Mouse (Mus musculus): ENCODE results near the gene Phf12. TPM values are rescaled to one million over a fixed set of nuclear protein-coding genes. Genes with fewer than 3 reads are reported as not detected.
A peak's percentile ranks its signal among the peaks of the same experiment; 100 is the strongest.

The Phf12 gene
- total RNA-seq, 1 experiment = 38.4 TPM

- no peaks in the 10 kb centered on the region for H3K9me3 ChIP-seq (ENCODE audit: control insufficient read depth, insufficient read depth, low read depth, low read length)
- in situ Hi-C loops (cut with MboI; ENCODE audit: low sequenced_read_pairs in 2 of 2, unreplicated experiment in 2 of 2) = no loop called here
- H3K9ac ChIP-seq (ENCODE audit: insufficient read depth, low read depth, low read length, poor library complexity, severe bottlenecking) = peak overlapping the region; percentile 94
These were observed 729 bp upstream of the Phf12 start for GRCm38 (mm10) chr11:77981609-77982440.

GRCm38 (mm10) chr11:77983191-77983936, 810 bp downstream of the Phf12 start:
- TF ChIP-seq ZC3H11A (IDR thresholded peaks at IDR 0.05; ENCODE audit: borderline replicate concordance, low read depth, low read length) (no peak), HCFC1 (IDR thresholded peaks at IDR 0.05; ENCODE audit: borderline replicate concordance, insufficient read depth, low read length) (no peak), CHD2 (IDR thresholded peaks at IDR 0.05; ENCODE audit: low read depth, low read length) (no peak), MAFK (IDR thresholded peaks at IDR 0.05; ENCODE audit: insufficient read depth, low read depth, low read length) (no peak)
- peaks cover 8% of the 10 kb centered on the region; the same call in 1 of the 2 replicates for H3K36me3 ChIP-seq (ENCODE audit: control insufficient read depth, insufficient read depth, low read length, poor library complexity, severe bottlenecking)
- H3K9ac ChIP-seq (ENCODE audit: insufficient read depth, low read depth, low read length, poor library complexity, severe bottlenecking) = peak overlapping the region; percentile 90
- H3K4me3 ChIP-seq (ENCODE audit: insufficient read depth in 1 of 2, low read depth in 1 of 2, low read length in 2 of 2, poor library complexity in 1 of 2, severe bottlenecking in 1 of 2) = peak overlapping the region; percentile 70 to 88
- H3K27ac ChIP-seq (ENCODE audit: insufficient read depth, low read depth, low read length, poor library complexity, severe bottlenecking) = peak overlapping the region; percentile 96
- in situ Hi-C loops (cut with MboI; ENCODE audit: low sequenced_read_pairs in 2 of 2, unreplicated experiment in 2 of 2) = no loop called here
- H3K9me3 ChIP-seq (ENCODE audit: control insufficient read depth, insufficient read depth, low read depth, low read length) = no peaks in the 10 kb centered on the region
- DNase-seq (ENCODE audit: low read depth, low spot score) = no peak
- peaks cover 2 to 3% of the 10 kb centered on the region in 2 experiments; a peak in 2 of 4 replicates for H3K4me1 ChIP-seq (ENCODE audit: control insufficient read depth in 2 of 2, insufficient read depth in 2 of 2, low read length in 2 of 2, poor library complexity in 1 of 2)

More at GRCm38 (mm10) chr11:77981609-77982440, 729 bp upstream of the Phf12 start:
- DNase-seq (ENCODE audit: low read depth, low spot score) = peak; percentile 96
- Histone ChIP-seq H3K36me3 (ENCODE audit: control insufficient read depth, insufficient read depth, low read length, poor library complexity, severe bottlenecking) (peaks cover 8% of the 10 kb centered on the region; the same call in 1 of the 2 replicates), H3K4me1 (ENCODE audit: control insufficient read depth in 2 of 2, insufficient read depth in 2 of 2, low read length in 2 of 2, poor library complexity in 1 of 2) (peaks cover 2 to 3% of the 10 kb centered on the region in 2 experiments; a peak in 2 of 4 replicates), H3K4me3 (ENCODE audit: insufficient read depth in 1 of 2, low read depth in 1 of 2, low read length in 2 of 2, poor library complexity in 1 of 2, severe bottlenecking in 1 of 2) (peak overlapping the region; percentile 75 to 77), H3K27ac (ENCODE audit: insufficient read depth, low read depth, low read length, poor library complexity, severe bottlenecking) (peak overlapping the region; percentile 94)
- TF ChIP-seq MAFK (IDR thresholded peaks at IDR 0.05; ENCODE audit: insufficient read depth, low read depth, low read length) (no peak), ZC3H11A (IDR thresholded peaks at IDR 0.05; ENCODE audit: borderline replicate concordance, low read depth, low read length) (no peak), HCFC1 (IDR thresholded peaks at IDR 0.05; ENCODE audit: borderline replicate concordance, insufficient read depth, low read length) (peak; percentile 99), ZNF384 (IDR thresholded peaks at IDR 0.05; ENCODE audit: low read depth, low read length) (peak; percentile 100), CHD2 (IDR thresholded peaks at IDR 0.05; ENCODE audit: low read depth, low read length) (peak; percentile 100)

- in situ Hi-C loops (cut with MboI; ENCODE audit: low sequenced_read_pairs in 2 of 2, unreplicated experiment in 2 of 2) = no loop called here
These were observed 1.6 kb downstream of the Phf12 start for GRCm38 (mm10) chr11:77983937-77984835.

More at GRCm38 (mm10) chr11:77983937-77984835, 1.6 kb downstream of the Phf12 start:
- Histone ChIP-seq H3K9me3 (ENCODE audit: control insufficient read depth, insufficient read depth, low read depth, low read length) (no peaks in the 10 kb centered on the region), H3K36me3 (ENCODE audit: control insufficient read depth, insufficient read depth, low read length, poor library complexity, severe bottlenecking) (peaks cover 11% of the 10 kb centered on the region), H3K4me1 (ENCODE audit: control insufficient read depth in 2 of 2, insufficient read depth in 2 of 2, low read length in 2 of 2, poor library complexity in 1 of 2) (peaks cover 2 to 3% of the 10 kb centered on the region in 2 experiments; a peak in 2 of 4 replicates), H3K4me3 (ENCODE audit: insufficient read depth in 1 of 2, low read depth in 1 of 2, low read length in 2 of 2, poor library complexity in 1 of 2, severe bottlenecking in 1 of 2) (peak overlapping the region; percentile 70 to 88), H3K9ac (ENCODE audit: insufficient read depth, low read depth, low read length, poor library complexity, severe bottlenecking) (peak overlapping the region; percentile 90), H3K27ac (ENCODE audit: insufficient read depth, low read depth, low read length, poor library complexity, severe bottlenecking) (peak overlapping the region; percentile 96)
- TF ChIP-seq CHD2 (IDR thresholded peaks at IDR 0.05; ENCODE audit: low read depth, low read length) (no peak), HCFC1 (IDR thresholded peaks at IDR 0.05; ENCODE audit: borderline replicate concordance, insufficient read depth, low read length) (no peak), MAFK (IDR thresholded peaks at IDR 0.05; ENCODE audit: insufficient read depth, low read depth, low read length) (no peak), ZNF384 (IDR thresholded peaks at IDR 0.05; ENCODE audit: low read depth, low read length) (no peak), ZC3H11A (IDR thresholded peaks at IDR 0.05; ENCODE audit: borderline replicate concordance, low read depth, low read length) (no peak)
- peak; percentile 54 for DNase-seq (ENCODE audit: low read depth, low spot score)
